Mouse (Mus musculus) forebrain, postnatal 0 days (tissue): Measurements from ENCODE around the gene Mlph. TPM values are rescaled to one million over a fixed set of nuclear protein-coding genes. Genes with fewer than 3 reads are reported as not detected.
A peak's percentile ranks its signal among the peaks of the same experiment; 100 is the strongest.

Experiments used
- ATAC-seq: fragments of 200-750 bp; cut with Nextera tagmentation; 2 replicates; pipeline ENCODE4 v1.8.0; 2017; ENCODE audit warnings: mild to moderate bottlenecking, moderate library complexity
- DNase-seq: peaks from one replicate; pipeline ENCODE4 v3.0.0-alpha.2; 2015
- H3K27ac ChIP-seq: fragments of 300-500 bp; sonication (generic); 2 replicates; pipeline ENCODE4 v1.5.1; 2014; ENCODE audit warnings: low read depth, mild to moderate bottlenecking, antibody characterized with exemption, low read length, moderate library complexity, mixed read lengths
- H3K27me3 ChIP-seq: fragments of 300-500 bp; sonication (generic); 2 replicates; pipeline ENCODE4 v1.6.1; 2014; ENCODE audit warnings: mild to moderate bottlenecking, low read length, mixed read lengths; ENCODE audit not compliant: insufficient read depth
- H3K36me3 ChIP-seq: fragments of 300-500 bp; sonication (generic); 2 replicates; pipeline ENCODE4 v1.6.1; 2014; ENCODE audit warnings: mild to moderate bottlenecking, moderate library complexity; ENCODE audit not compliant: insufficient read depth
- H3K4me1 ChIP-seq: fragments of 300-500 bp; sonication (generic); 2 replicates; pipeline ENCODE4 v1.6.1; 2014; ENCODE audit warnings: antibody characterized with exemption; ENCODE audit not compliant: insufficient read depth
- H3K4me2 ChIP-seq: fragments of 300-500 bp; sonication (generic); 2 replicates; pipeline ENCODE4 v1.6.1; 2014; ENCODE audit warnings: low read depth, mild to moderate bottlenecking, moderate library complexity
- H3K4me3 ChIP-seq: fragments of 300-500 bp; sonication (generic); 2 replicates; pipeline ENCODE4 v1.5.1; 2014; ENCODE audit warnings: low read depth, low read length, mixed read lengths
- H3K9ac ChIP-seq: fragments of 300-500 bp; sonication (generic); 2 replicates; pipeline ENCODE4 v1.6.1; 2014; ENCODE audit warnings: mild to moderate bottlenecking
- H3K9me3 ChIP-seq: fragments of 300-500 bp; sonication (generic); 2 replicates; pipeline ENCODE4 v1.6.1; 2016; ENCODE audit warnings: low read length
- CTCF ChIP-seq: sonication (generic); IDR thresholded peaks from 2 replicates; pipeline ENCODE4 v1.5.1; 2016; ENCODE audit warnings: antibody characterized with exemption, control low read depth, low read depth
- WGBS: fragments of 180-500 bp; shearing (Covaris S2); extraction: QIAGEN DNeasy Blood & Tissue Kit; methylation state at CpG from one replicate; pipeline ENCODE4 v1.1.7; 2014; 5-methylcytosine and 5-hydroxymethylcytosine counted together
- polyA plus RNA-seq: library from polyadenylated mRNA; unstranded; fragments of >200 nt; fragmentation: Nextera tagmentation; extraction: Ambion mirVana; gene quantifications from 2 replicates; pipeline ENCODE4 v1.2.1, GENCODE M21; 2015
- total RNA-seq: library from RNA; depleted of rRNA; stranded (reverse); fragments of >200 nt; gene quantifications from 2 replicates; pipeline ENCODE4 v1.2.3, GENCODE M21; 2014

The Mlph gene
- total and polyA plus RNA-seq, 2 experiments from 2014 or later, result 0.14 to 0.33 TPM

GRCm38 (mm10) chr1:90967583-90967982 is 52.7 kb downstream of the Mlph start:
- H3K36me3 ChIP-seq, result no peaks in the 10 kb centered on the region
- no peaks in the 10 kb centered on the region for H3K4me1 ChIP-seq
- H3K9ac ChIP-seq, result no peak overlapping the region
- no peaks in the 10 kb centered on the region for H3K9me3 ChIP-seq
- H3K4me3 ChIP-seq, result no peak overlapping the region
- 0 out of 2 replicates have a peak, but pooled peaks cover under 1% of the 10 kb centered on the region for H3K27me3 ChIP-seq
- DNase-seq, result peak; percentile 59
- H3K27ac ChIP-seq, result no peak overlapping the region
- H3K4me2 ChIP-seq, result no peak overlapping the region
- WGBS, result 33% methylated on average over 7 of the region's 7 CpGs
- TF ChIP-seq CTCF, result no peak
- peak; percentile 83 for ATAC-seq

- no peaks in the 10 kb centered on the region for H3K36me3 ChIP-seq
- no peaks in the 10 kb centered on the region for H3K4me1 ChIP-seq
- no peak for TF ChIP-seq CTCF
- no peak for ATAC-seq
- no peak overlapping the region for H3K27ac ChIP-seq
- H3K9ac ChIP-seq, result no peak overlapping the region
- H3K27me3 ChIP-seq, result 0 out of 2 replicates have a peak, but pooled peaks cover 5% of the 10 kb centered on the region
- H3K9me3 ChIP-seq, result no peaks in the 10 kb centered on the region
- no peak overlapping the region for H3K4me2 ChIP-seq
- H3K4me3 ChIP-seq, result no peak overlapping the region
- no peak for DNase-seq
- WGBS, result 66% methylated on average over 4 of the region's 4 CpGs
These were observed 53.8 kb downstream of the Mlph start for GRCm38 (mm10) chr1:90968649-90969048.

GRCm38 (mm10) chr1:90969347-90969784 is 54.5 kb downstream of the Mlph start, which contains the start of gene Rab17:
Gene Rab17, minus strand, starts transcription at chr1:90969661.
- Histone ChIP-seq H3K27me3 (0 out of 2 replicates have a peak, but pooled peaks cover 5% of the 10 kb centered on the region), H3K9me3 (no peaks in the 10 kb centered on the region), H3K4me3 (no peak within 1 kb of the TSS), H3K36me3 (no peaks in the 10 kb centered on the region), H3K9ac (no peak within 1 kb of the TSS), H3K4me2 (no peak within 1 kb of the TSS), H3K27ac (no peak within 1 kb of the TSS), H3K4me1 (no peaks in the 10 kb centered on the region)
- DNase-seq (no peak), ATAC-seq (no peak)
- no peak for TF ChIP-seq CTCF
- WGBS, result 35% methylated on average over 9 of the region's 9 CpGs

GRCm38 (mm10) chr1:90969881-90970390 is 55.1 kb downstream of the Mlph start:
- Histone ChIP-seq H3K9ac (no peak overlapping the region), H3K4me3 (no peak overlapping the region), H3K27me3 (0 out of 2 replicates have a peak, but pooled peaks cover 5% of the 10 kb centered on the region), H3K36me3 (no peaks in the 10 kb centered on the region), H3K4me2 (no peak overlapping the region), H3K4me1 (0 out of 2 replicates have a peak, but pooled peaks cover 4% of the 10 kb centered on the region), H3K27ac (no peak overlapping the region), H3K9me3 (no peaks in the 10 kb centered on the region)
- WGBS, result 78% methylated on average over 10 of the region's 10 CpGs
- TF ChIP-seq CTCF, result no peak
- DNase-seq (no peak), ATAC-seq (no peak)

GRCm38 (mm10) chr1:90972911-90973573 is 58.2 kb downstream of the Mlph start:
- DNase-seq (peak; percentile 93), ATAC-seq (peak; percentile 84)
- Histone ChIP-seq H3K4me1 (peaks cover 14% of the 10 kb centered on the region; the same call in 1 of the 2 replicates), H3K4me2 (no peak overlapping the region), H3K27ac (no peak overlapping the region), H3K27me3 (0 out of 2 replicates have a peak, but pooled peaks cover 5% of the 10 kb centered on the region), H3K9me3 (no peaks in the 10 kb centered on the region), H3K4me3 (no peak overlapping the region), H3K36me3 (no peaks in the 10 kb centered on the region), H3K9ac (no peak overlapping the region)
- 16% methylated on average over 9 of the region's 9 CpGs for WGBS
- TF ChIP-seq CTCF, result peak; percentile 98

- ATAC-seq (peak; percentile 45), DNase-seq (no peak)
- 87% methylated on average over 2 of the region's 2 CpGs for WGBS
- H3K36me3 ChIP-seq, result no peaks in the 10 kb centered on the region
- no peak overlapping the region for H3K9ac ChIP-seq
- H3K4me3 ChIP-seq, result no peak overlapping the region
- H3K4me1 ChIP-seq, result peaks cover 14% of the 10 kb centered on the region; the same call in 1 of the 2 replicates
- H3K27ac ChIP-seq, result no peak overlapping the region
- H3K27me3 ChIP-seq, result 0 out of 2 replicates have a peak, but pooled peaks cover 5% of the 10 kb centered on the region
- TF ChIP-seq CTCF, result no peak
- H3K9me3 ChIP-seq, result no peaks in the 10 kb centered on the region
- H3K4me2 ChIP-seq, result no peak overlapping the region
These were observed 58.7 kb downstream of the Mlph start for GRCm38 (mm10) chr1:90973574-90973911.

GRCm38 (mm10) chr1:90974906-90975649 is 60.2 kb downstream of the Mlph start:
- H3K27ac ChIP-seq, result no peak overlapping the region
- 6% methylated on average over 12 of the region's 12 CpGs for WGBS
- DNase-seq (peak; percentile 45), ATAC-seq (peak; percentile 80)
- no peak overlapping the region; the same call in 1 of the 2 replicates for H3K9ac ChIP-seq
- no peaks in the 10 kb centered on the region for H3K9me3 ChIP-seq
- no peak overlapping the region for H3K4me3 ChIP-seq
- H3K36me3 ChIP-seq, result no peaks in the 10 kb centered on the region
- 0 out of 2 replicates have a peak, but pooled peaks cover 5% of the 10 kb centered on the region for H3K27me3 ChIP-seq
- no peak for TF ChIP-seq CTCF
- peaks cover 14% of the 10 kb centered on the region; the same call in 1 of the 2 replicates for H3K4me1 ChIP-seq
- peak overlapping the region; percentile 28; the same call in 1 of the 2 replicates for H3K4me2 ChIP-seq
